Mouse (Mus musculus): ENCODE measurements at regions not wholly inside any gene's neighbourhood (a gene's known extent, or its start where the extent isn't known, plus 50 kb on each side); places are given as distances from the start of the nearest gene placed in this dataset.
"Not testable (repeated sequence)": the region's sequence is repeated elsewhere in the genome, so short reads cannot be mapped to it uniquely, and the experiment has no call there.

DNA sequence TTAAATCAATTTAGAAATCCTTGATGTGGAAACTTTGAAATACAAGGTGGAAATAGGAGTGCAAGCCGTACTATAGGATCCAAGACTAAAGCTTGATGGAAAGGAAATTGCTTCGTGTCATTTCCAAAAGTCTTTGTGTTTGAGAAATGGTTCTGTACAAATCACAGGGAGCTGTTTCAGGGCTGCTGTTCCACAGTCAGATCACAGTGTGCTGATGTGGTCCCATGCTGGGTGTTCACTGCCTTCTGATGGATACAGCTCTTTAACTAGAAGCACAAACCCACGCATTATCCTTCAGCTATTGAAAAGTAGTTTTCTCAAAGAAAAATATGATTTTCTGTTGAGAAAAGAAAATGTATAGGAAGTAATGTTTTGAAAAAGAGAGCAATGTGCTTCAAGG, 391.3 kb downstream of the Arl4a start:
- no peaks in the 10 kb centered on the region for H3K36me3 ChIP-seq
- no peak overlapping the region for H3K4me2 ChIP-seq (replicated peaks)
- no peak overlapping the region for H3K27ac ChIP-seq
- WGBS = 48% methylated on average over 3 of the region's 3 CpGs
- no peak overlapping the region for H3K9ac ChIP-seq (replicated peaks)
- no peak for ATAC-seq
- H3K9me3 ChIP-seq = no peaks in the 10 kb centered on the region
- no peak overlapping the region for H3K4me3 ChIP-seq (replicated peaks)
- 0 out of 2 replicates have a peak, but pooled peaks cover 3% of the 10 kb centered on the region for H3K4me1 ChIP-seq (replicated peaks)
- no peaks in the 10 kb centered on the region for H3K27me3 ChIP-seq

- Histone ChIP-seq H3K27ac (no peak overlapping the region), H3K9ac (replicated peaks) (no peak overlapping the region), H3K9me3 (no peaks in the 10 kb centered on the region), H3K36me3 (no peaks in the 10 kb centered on the region), H3K4me2 (replicated peaks) (no peak overlapping the region), H3K4me1 (replicated peaks) (0 out of 2 replicates have a peak, but pooled peaks cover 3% of the 10 kb centered on the region), H3K4me3 (replicated peaks) (no peak overlapping the region), H3K27me3 (no peaks in the 10 kb centered on the region)
- no peak for ATAC-seq
- 32% methylated on average over 4 of the region's 4 CpGs for WGBS
These were observed 392.2 kb downstream of the Arl4a start for GRCm38 (mm10) chr12:39645581-39645980.

GRCm38 (mm10) chr12:39639246-39639645, 398.6 kb downstream of the Arl4a start:
- H3K27ac ChIP-seq = no peak overlapping the region
- ATAC-seq = no peak
- H3K27me3 ChIP-seq = no peaks in the 10 kb centered on the region
- no peaks in the 10 kb centered on the region for H3K4me1 ChIP-seq (replicated peaks)
- H3K36me3 ChIP-seq = no peaks in the 10 kb centered on the region
- no peaks in the 10 kb centered on the region for H3K9me3 ChIP-seq
- H3K4me3 ChIP-seq (replicated peaks) = no peak overlapping the region
- no peak overlapping the region for H3K4me2 ChIP-seq (replicated peaks)
- WGBS = 84% methylated on average over 6 of the region's 6 CpGs
- H3K9ac ChIP-seq (replicated peaks) = no peak overlapping the region

- H3K4me3 ChIP-seq (replicated peaks) = no peak overlapping the region
- H3K27ac ChIP-seq = no peak overlapping the region
- no peaks in the 10 kb centered on the region for H3K9me3 ChIP-seq
- 68% methylated on average over 4 of the region's 4 CpGs for WGBS
- H3K9ac ChIP-seq (replicated peaks) = no peak overlapping the region
- no peak for ATAC-seq
- H3K36me3 ChIP-seq = no peaks in the 10 kb centered on the region
- no peak overlapping the region for H3K4me2 ChIP-seq (replicated peaks)
- no peaks in the 10 kb centered on the region for H3K4me1 ChIP-seq (replicated peaks)
- H3K27me3 ChIP-seq = no peaks in the 10 kb centered on the region
These were observed 403.5 kb downstream of the Arl4a start for GRCm38 (mm10) chr12:39634337-39634736.

GRCm38 (mm10) chr12:39621266-39621665, 416.6 kb downstream of the Arl4a start:
- no peaks in the 10 kb centered on the region for H3K9me3 ChIP-seq
- no peaks in the 10 kb centered on the region for H3K36me3 ChIP-seq
- H3K4me3 ChIP-seq (replicated peaks) = no peak overlapping the region
- no peaks in the 10 kb centered on the region for H3K4me1 ChIP-seq (replicated peaks)
- H3K9ac ChIP-seq (replicated peaks) = no peak overlapping the region
- no peak overlapping the region for H3K4me2 ChIP-seq (replicated peaks)
- WGBS = 91% methylated on average over 1 of the region's 1 CpGs
- no peaks in the 10 kb centered on the region for H3K27me3 ChIP-seq
- no peak overlapping the region for H3K27ac ChIP-seq
- no peak for ATAC-seq

DNA sequence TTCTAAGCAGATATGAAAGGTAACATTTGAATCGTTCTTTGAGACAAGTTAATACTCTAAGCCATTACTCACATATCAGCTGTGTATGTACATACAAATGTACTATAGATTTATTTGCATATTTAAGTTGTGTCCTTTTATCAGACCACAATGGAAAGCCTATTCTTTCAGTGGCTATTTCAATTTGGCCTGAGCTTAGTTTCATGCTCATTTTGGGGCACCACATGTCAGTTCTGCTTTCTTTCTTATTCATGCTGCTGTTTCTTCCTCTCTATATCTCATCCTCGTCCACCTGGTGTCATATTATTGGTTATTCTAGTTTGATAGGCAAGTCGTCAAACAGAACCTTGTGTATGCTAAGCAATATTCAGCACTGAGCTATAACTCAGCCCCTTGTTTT, 432.5 kb downstream of the Arl4a start:
- no peak overlapping the region for H3K4me3 ChIP-seq (replicated peaks)
- no peaks in the 10 kb centered on the region for H3K36me3 ChIP-seq
- no peak overlapping the region for H3K9ac ChIP-seq (replicated peaks)
- H3K4me1 ChIP-seq (replicated peaks) = no peaks in the 10 kb centered on the region
- ATAC-seq = no peak
- no peak overlapping the region for H3K4me2 ChIP-seq (replicated peaks)
- H3K9me3 ChIP-seq = no peaks in the 10 kb centered on the region
- H3K27ac ChIP-seq = no peak overlapping the region
- H3K27me3 ChIP-seq = no peaks in the 10 kb centered on the region
- 74% methylated on average over 3 of the region's 3 CpGs for WGBS

DNA sequence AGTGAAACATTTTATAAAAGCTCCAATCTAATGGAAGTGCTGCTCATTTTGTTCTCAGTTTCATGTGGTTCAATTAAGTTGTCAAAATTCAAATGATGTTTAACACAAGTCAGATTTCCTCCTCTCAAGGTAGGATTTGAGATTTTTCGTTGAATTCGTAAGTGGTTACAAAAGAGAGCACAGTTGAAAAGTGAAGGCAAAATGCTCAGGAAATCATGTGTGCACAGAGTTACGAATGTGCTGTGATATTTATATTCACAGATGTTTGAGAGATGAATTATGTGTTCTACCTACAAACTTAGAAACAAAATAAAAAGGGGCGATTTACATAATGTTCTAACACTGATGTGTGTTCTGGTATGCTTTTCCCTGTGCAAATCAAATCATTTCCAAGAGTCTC, 433.1 kb downstream of the Arl4a start:
- WGBS = 90% methylated on average over 4 of the region's 4 CpGs
- Histone ChIP-seq H3K9me3 (no peaks in the 10 kb centered on the region), H3K9ac (replicated peaks) (no peak overlapping the region), H3K4me2 (replicated peaks) (no peak overlapping the region), H3K27me3 (no peaks in the 10 kb centered on the region), H3K27ac (no peak overlapping the region), H3K36me3 (no peaks in the 10 kb centered on the region), H3K4me1 (replicated peaks) (no peaks in the 10 kb centered on the region), H3K4me3 (replicated peaks) (no peak overlapping the region)
- ATAC-seq = no peak

DNA sequence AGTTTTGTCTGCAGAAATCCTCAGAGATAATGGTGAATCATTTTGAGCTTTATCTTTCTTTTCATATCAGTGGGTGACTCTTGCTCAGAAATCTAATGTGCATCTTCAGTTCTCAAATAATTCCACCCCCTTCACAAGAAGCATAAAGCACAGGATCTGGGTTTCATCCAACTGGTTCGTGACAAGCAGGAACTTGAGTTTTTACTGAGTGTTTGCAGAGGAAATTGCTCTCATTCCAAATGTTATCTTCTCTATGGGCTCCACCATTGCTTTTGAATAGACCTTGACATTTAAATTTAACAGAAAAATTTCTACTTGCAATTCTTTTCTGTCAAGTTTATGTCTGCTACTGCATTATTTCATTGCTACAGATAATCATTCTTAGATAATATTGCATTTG, 443.1 kb downstream of the Arl4a start:
- no peak overlapping the region for H3K4me3 ChIP-seq (replicated peaks)
- H3K27me3 ChIP-seq = no peaks in the 10 kb centered on the region
- H3K9ac ChIP-seq (replicated peaks) = no peak overlapping the region
- H3K36me3 ChIP-seq = no peaks in the 10 kb centered on the region
- H3K4me2 ChIP-seq (replicated peaks) = no peak overlapping the region
- WGBS = 61% methylated on average over 1 of the region's 1 CpGs
- H3K9me3 ChIP-seq = no peaks in the 10 kb centered on the region
- no peaks in the 10 kb centered on the region for H3K4me1 ChIP-seq (replicated peaks)
- no peak overlapping the region for H3K27ac ChIP-seq
- no peak for ATAC-seq

DNA sequence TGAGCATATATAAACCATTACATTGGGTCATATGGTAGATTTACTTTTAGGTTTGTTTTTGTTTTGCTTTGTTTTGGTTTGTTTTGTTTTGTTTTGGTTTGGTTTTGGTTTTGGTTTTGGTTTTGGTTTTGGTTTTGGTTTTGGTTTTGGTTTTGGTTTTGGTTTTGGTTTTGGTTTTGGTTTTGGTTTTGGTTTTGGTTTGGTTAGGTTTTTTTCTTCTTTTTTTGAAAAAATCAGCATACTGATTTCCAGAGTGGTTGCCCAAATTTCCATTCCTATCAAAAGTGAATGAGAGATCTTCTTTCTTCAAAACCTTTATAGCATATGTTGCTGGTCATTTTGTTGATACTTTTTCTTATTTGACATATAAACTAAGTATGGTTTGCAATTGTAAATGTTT, 444.0 kb downstream of the Arl4a start:
- not testable (repeated sequence) for ATAC-seq

DNA sequence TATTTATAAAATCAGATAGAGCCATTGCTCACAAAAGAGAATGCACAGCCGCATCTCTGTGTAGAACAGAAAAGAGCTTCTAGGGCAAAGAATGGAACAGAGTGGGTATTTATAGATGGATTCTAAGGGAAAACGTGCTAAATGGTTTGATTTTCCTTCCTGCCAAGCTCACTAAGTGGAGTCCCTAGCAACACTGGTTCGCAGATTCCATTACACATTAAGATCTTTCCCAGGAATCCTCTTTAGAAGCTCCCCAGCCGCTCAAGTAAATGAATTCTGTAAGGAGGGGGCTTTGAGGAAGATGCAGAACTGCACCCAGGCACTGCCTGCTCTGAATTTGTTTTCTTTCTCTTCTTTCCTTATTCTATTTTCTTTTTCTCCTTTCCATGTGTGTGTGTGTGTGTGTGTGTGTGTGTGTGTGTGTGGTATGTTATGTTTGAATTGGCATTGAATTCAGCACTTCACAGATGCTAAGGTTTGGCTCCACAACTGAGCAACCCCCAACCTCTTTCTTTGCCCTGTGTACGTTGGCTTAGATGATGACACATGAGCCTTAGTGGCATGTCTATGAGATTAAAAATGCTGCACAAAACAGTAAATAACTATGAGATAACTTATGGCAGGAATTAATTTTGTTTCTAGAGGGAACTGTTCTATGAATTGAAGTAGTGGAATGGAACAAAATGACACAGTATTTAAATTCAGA, 450.5 kb downstream of the Arl4a start:
- Histone ChIP-seq H3K36me3 (no peaks in the 10 kb centered on the region), H3K9me3 (no peaks in the 10 kb centered on the region)
- ATAC-seq = no peak

More for the DNA sequence above, 444.0 kb downstream of the Arl4a start:
- not testable (repeated sequence) for H3K4me1 ChIP-seq (replicated peaks); H3K4me2 ChIP-seq (replicated peaks); H3K9ac ChIP-seq (replicated peaks); H3K27me3 ChIP-seq; H3K27ac ChIP-seq; H3K4me3 ChIP-seq (replicated peaks); H3K9me3 ChIP-seq; H3K36me3 ChIP-seq

GRCm38 (mm10) chr12:39586163-39586562, 451.7 kb downstream of the Arl4a start:
- Histone ChIP-seq H3K4me1 (replicated peaks) (no peaks in the 10 kb centered on the region), H3K4me2 (replicated peaks) (no peak overlapping the region), H3K9ac (replicated peaks) (no peak overlapping the region), H3K27me3 (no peaks in the 10 kb centered on the region), H3K4me3 (replicated peaks) (no peak overlapping the region), H3K9me3 (no peaks in the 10 kb centered on the region), H3K27ac (no peak overlapping the region), H3K36me3 (no peaks in the 10 kb centered on the region)
- no peak for ATAC-seq
- 84% methylated on average over 4 of the region's 4 CpGs for WGBS

More for the DNA sequence above, 450.5 kb downstream of the Arl4a start:
- no peaks in the 10 kb centered on the region for H3K27me3 ChIP-seq
- no peak overlapping the region for H3K4me3 ChIP-seq (replicated peaks)
- 47% methylated on average over 5 of the region's 5 CpGs for WGBS
- no peak overlapping the region for H3K27ac ChIP-seq
- no peak overlapping the region for H3K4me2 ChIP-seq (replicated peaks)
- H3K9ac ChIP-seq (replicated peaks) = no peak overlapping the region
- H3K4me1 ChIP-seq (replicated peaks) = no peaks in the 10 kb centered on the region

DNA sequence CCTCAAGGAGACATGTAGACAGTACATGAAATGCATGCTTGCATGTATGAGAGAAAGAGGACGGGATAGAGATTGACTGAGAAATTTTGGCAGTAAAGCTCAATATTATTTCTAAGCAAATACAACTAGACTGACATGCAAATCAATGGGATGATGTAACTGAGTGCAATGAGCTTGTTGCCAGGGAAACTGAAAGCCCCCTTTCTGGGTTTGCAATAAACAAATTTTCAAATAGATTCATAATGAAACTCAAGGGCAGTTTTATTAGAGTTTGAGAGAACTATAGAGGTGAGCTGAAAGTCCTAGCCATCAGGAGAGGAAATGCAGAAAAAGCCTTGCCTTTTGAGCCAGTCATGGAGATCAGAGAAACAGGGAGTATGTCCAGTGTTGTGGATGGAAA, 460.2 kb downstream of the Arl4a start:
- no peak for ATAC-seq
- WGBS = 76% methylated on average over 1 of the region's 1 CpGs
- Histone ChIP-seq H3K36me3 (no peaks in the 10 kb centered on the region), H3K9me3 (no peaks in the 10 kb centered on the region), H3K4me1 (replicated peaks) (no peaks in the 10 kb centered on the region), H3K27ac (no peak overlapping the region), H3K4me3 (replicated peaks) (no peak overlapping the region), H3K27me3 (no peaks in the 10 kb centered on the region), H3K4me2 (replicated peaks) (no peak overlapping the region), H3K9ac (replicated peaks) (no peak overlapping the region)

DNA sequence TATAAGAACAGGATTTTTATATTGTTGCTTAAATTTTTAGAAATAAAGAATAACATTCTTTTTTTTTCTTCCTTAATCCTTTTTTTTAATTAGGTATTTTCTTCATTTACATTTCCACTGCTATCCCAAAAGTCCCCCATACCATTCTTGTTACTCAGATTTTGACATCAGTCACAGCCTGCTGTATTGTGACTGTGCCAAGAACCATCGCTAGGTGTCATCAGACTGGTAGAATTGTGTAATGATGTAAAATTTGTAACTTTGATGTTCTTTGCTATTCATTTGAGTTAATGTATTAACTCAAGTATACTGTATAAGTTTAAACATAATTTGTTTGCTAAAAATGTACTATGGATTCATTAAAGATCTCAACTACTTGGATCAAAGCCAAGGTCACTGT, 465.0 kb downstream of the Arl4a start:
- WGBS = 79% methylated on average over 1 of the region's 1 CpGs
- H3K27ac ChIP-seq = no peak overlapping the region
- no peaks in the 10 kb centered on the region for H3K4me1 ChIP-seq (replicated peaks)
- H3K9me3 ChIP-seq = no peaks in the 10 kb centered on the region
- H3K4me2 ChIP-seq (replicated peaks) = no peak overlapping the region
- no peak overlapping the region for H3K9ac ChIP-seq (replicated peaks)
- no peak for ATAC-seq
- H3K36me3 ChIP-seq = no peaks in the 10 kb centered on the region
- H3K4me3 ChIP-seq (replicated peaks) = no peak overlapping the region
- H3K27me3 ChIP-seq = no peaks in the 10 kb centered on the region
